ENCODE assay signal across 9 mouse cellular contexts in the genomic region with DNA sequence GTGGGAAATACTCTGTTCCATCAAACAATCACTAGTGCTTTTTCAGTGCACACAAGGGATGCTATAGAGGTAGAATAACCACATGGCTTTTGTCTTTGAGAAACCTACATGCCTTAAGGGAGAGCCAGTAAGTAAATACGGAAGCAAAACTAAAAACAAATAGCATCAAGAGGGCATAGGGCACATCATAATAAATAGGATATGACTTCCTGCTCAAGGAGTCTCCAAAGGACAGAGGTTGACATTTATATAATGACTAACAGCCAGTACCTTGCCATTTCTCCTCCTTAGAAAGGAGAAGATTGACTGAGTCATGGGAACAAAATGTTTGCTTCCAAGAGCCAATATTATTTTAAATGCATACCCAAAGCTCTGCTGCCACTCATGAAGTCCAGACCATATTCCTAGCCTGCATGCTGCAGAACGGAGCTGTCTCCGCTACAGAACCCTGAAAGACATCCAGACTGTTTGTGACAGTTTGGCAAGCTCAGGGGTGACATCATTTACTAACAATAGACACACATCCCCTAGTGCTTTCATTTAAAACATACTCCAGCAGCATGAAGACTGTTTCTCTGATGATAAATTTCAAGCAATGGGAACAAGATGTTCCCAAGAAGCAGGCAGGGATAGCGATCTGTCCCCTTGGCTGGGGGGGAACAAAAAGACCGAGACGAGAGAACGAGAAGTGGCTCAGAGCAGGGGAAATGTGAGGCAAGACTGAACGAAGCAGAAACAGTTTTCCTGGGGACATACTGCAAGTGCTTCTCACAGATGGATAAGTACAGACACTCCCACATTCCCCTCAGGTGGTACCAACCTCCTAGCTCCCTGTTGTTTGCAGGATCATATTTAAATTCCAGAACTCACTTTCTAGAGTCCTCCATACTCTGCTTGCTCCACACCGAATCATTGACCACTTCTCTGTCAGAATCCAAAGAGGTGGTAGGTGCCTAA. TPM values are rescaled to one million over a fixed set of nuclear protein-coding genes. Genes with fewer than 3 reads are reported as not detected.
A peak's percentile ranks its signal among the peaks of the same experiment; 100 is the strongest.
DNase-seq lines count a peak whose midpoint lies in the region; ATAC-seq and TF ChIP-seq lines count a peak whose summit lies in the region.
"Had no signal": no experiment of that assay in that cellular context is flagged by ENCODE, and none has a peak within 500 bp of the region (broad histone marks: within the 10 kb centered on the region; RNA-seq: fewer than 3 reads in every experiment).

No protein-coding gene starts in this region.

- H3K4me2 ChIP-seq in kidney, postnatal 0 days (ENCODE audit: low read length), result no peak overlapping the region
- H3K4me2 ChIP-seq in lung, embryonic 15.5 days, result peak overlapping the region; percentile 22; the same call in 1 of the 2 replicates
- H3K4me2 ChIP-seq: midbrain, embryonic 12.5 days had no signal

- DNase-seq in cerebellum, postnatal 4 days (ENCODE audit: low spot score in 2 of 2), result no peak
- peak; percentile 52 for DNase-seq in Muller cell, postnatal 12 days (ENCODE audit: inconsistent ontology term)
- DNase-seq in frontal cortex, postnatal 14 days (ENCODE audit: low spot score in 2 of 2), result peak; percentile 13 to 24
- DNase-seq in kidney, postnatal 0 days (ENCODE audit: low spot score), result peak; percentile 54
- no peak for DNase-seq in retina, postnatal 1 day
- DNase-seq in ovary, adult 18-20 months (ENCODE audit: low spot score), result no peak

- H3K4me3 ChIP-seq in kidney, postnatal 0 days (replicated peaks; ENCODE audit: low read depth, low read length), result no peak overlapping the region
- H3K4me3 ChIP-seq in lung, embryonic 15.5 days, result no peak overlapping the region
- H3K4me3 ChIP-seq: midbrain, embryonic 12.5 days had no signal

- WGBS in kidney, postnatal 0 days, result 62% methylated on average over 9 of the region's 9 CpGs
- WGBS in lung, embryonic 15.5 days, result 46% methylated on average over 9 of the region's 9 CpGs

- no peak overlapping the region for H3K27ac ChIP-seq in kidney, postnatal 0 days
- 0 out of 2 replicates have a peak overlapping the region, but pooled peaks have one; percentile 41 for H3K27ac ChIP-seq in lung, embryonic 15.5 days
- H3K27ac ChIP-seq: midbrain, embryonic 12.5 days had no signal

- no peaks in the 10 kb centered on the region for H3K9me3 ChIP-seq in kidney, postnatal 0 days (replicated peaks; ENCODE audit: low read length)
- H3K9me3 ChIP-seq in lung, embryonic 15.5 days, result no peaks in the 10 kb centered on the region
- H3K9me3 ChIP-seq: midbrain, embryonic 12.5 days had no signal

- no peak overlapping the region for H3K9ac ChIP-seq in kidney, postnatal 0 days (ENCODE audit: low read depth, low read length)
- no peak overlapping the region for H3K9ac ChIP-seq in lung, embryonic 15.5 days
- H3K9ac ChIP-seq: midbrain, embryonic 12.5 days had no signal

- H3K36me3 ChIP-seq in kidney, postnatal 0 days (ENCODE audit: insufficient read depth, low read length), result no peaks in the 10 kb centered on the region
- H3K36me3 ChIP-seq in lung, embryonic 15.5 days, result no peaks in the 10 kb centered on the region
- H3K36me3 ChIP-seq: midbrain, embryonic 12.5 days had no signal

- no peaks in the 10 kb centered on the region for H3K27me3 ChIP-seq in kidney, postnatal 0 days (ENCODE audit: insufficient read depth, low read length)
- 0 out of 2 replicates have a peak, but pooled peaks cover 4% of the 10 kb centered on the region for H3K27me3 ChIP-seq in lung, embryonic 15.5 days

- peak; percentile 73; the same call in 1 of the 2 replicates for ATAC-seq in cerebellum, adult (ENCODE audit: insufficient number of reproducible peaks, low FRiP score, low TSS enrichment)
- no peak; the same call in 1 of the 2 replicates for ATAC-seq in kidney, postnatal 0 days (replicated peaks; ENCODE audit: low FRiP score, low read depth)
- ATAC-seq in lung, embryonic 15.5 days (ENCODE audit: borderline replicate concordance, extremely low read depth, low FRiP score, low TSS enrichment), result peak; percentile 73; the same call in 1 of the 2 replicates

- no peak for TF ChIP-seq CTCF in kidney, postnatal 0 days (IDR thresholded peaks at IDR 0.05; ENCODE audit: low read depth)

- H3K4me1 ChIP-seq in kidney, postnatal 0 days (replicated peaks; ENCODE audit: insufficient read depth, low read length), result no peaks in the 10 kb centered on the region
- 0 out of 2 replicates have a peak, but pooled peaks cover 5% of the 10 kb centered on the region for H3K4me1 ChIP-seq in lung, embryonic 15.5 days
- H3K4me1 ChIP-seq: midbrain, embryonic 12.5 days had no signal

RNA-seq across cellular contexts. Expression of a gene that starts 3.5 kb away (rescaled TPM):
- 0.03 TPM in 1 of 2 replicates, not detected in the other for polyA plus RNA-seq in kidney, postnatal 0 days (2015; fragmentation: Nextera tagmentation; extraction: Ambion mirVana)
- polyA plus RNA-seq in lung, embryonic 15.5 days (2015; fragmentation: Nextera tagmentation; extraction: Ambion mirVana), result 0.05 TPM in 2 replicates

Comparison
In these comparisons a context has a peak if more than half of its experiments do, and no peak if none do; other contexts are left out.
1. DNase-seq: peak in Muller cell, postnatal 12 days (single experiment), frontal cortex, postnatal 14 days (2 of 2) and kidney, postnatal 0 days (single experiment); none in cerebellum, postnatal 4 days (0 of 2), retina, postnatal 1 day (single experiment) and ovary, adult 18-20 months (single experiment).